Mouse (Mus musculus) lung, adult 2 months (tissue): Measurements from ENCODE around the gene Zfp850.

Source experiments
- CTCF ChIP-seq: fragments of 200-500 bp; IDR thresholded peaks from 2 replicates; pipeline ENCODE4 v1.5.1; 2011; ENCODE audit warnings: mild to moderate bottlenecking, low read length, control low read depth; ENCODE audit not compliant: insufficient read depth
- POLR2A ChIP-seq: fragments of 200-500 bp; IDR thresholded peaks from 2 replicates; pipeline ENCODE4 v1.6.1; 2011; ENCODE audit warnings: low read depth, mild to moderate bottlenecking, control low read depth, low read length, borderline replicate concordance; ENCODE audit errors: extremely low read depth

DNA sequence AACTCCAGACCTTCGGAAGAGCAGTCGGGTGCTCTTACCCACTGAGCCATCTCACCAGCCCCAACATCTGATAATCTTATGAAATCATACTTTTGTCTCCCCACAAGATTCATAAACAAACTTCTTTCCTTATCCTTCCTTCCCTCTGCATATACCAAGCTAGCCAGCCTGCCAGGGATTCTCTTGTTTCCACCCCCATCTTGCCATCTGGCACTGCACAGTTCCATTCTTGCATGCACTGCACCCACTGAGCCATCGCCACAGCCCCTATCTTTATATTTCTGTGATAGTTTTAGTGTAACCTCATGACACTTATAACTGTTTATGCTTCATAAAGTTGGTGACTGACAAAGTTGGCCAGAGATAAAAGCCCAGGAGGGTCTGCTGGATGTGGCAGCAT is 3.6 kb downstream of the Zfp850 start:
- no peak for TF ChIP-seq CTCF
- TF ChIP-seq POLR2A, result no peak
